31 mouse cellular contexts compared by ENCODE assay signal in genomic region chr12:15760684-15761083, GRCm38 (mm10). TPM values are rescaled to one million over a fixed set of nuclear protein-coding genes. Genes with fewer than 3 reads are reported as not detected.
DNase-seq lines count a peak whose midpoint lies in the region; TF ChIP-seq lines count a peak whose summit lies in the region.
"Had no signal": no experiment of that assay in that cellular context is flagged by ENCODE, and none has a peak within 500 bp of the region (broad histone marks: within the 10 kb centered on the region; RNA-seq: fewer than 3 reads in every experiment).

No protein-coding gene starts in this region.

- H3K4me1 ChIP-seq in cortical plate, adult 2 months (ENCODE audit: control insufficient read depth, insufficient read depth, low read length), result peaks cover 5% of the 10 kb centered on the region; the same call in 1 of the 2 replicates
- H3K4me1 ChIP-seq: embryonic facial prominence, embryonic 10.5 days; embryonic facial prominence, embryonic 13.5 days; forebrain, embryonic 12.5 days; forebrain, embryonic 15.5 days; heart, embryonic 12.5 days had no signal

- H3K27ac ChIP-seq in cortical plate, adult 2 months (ENCODE audit: insufficient read depth, low read length), result peak overlapping the region; percentile 37; the same call in 1 of the 2 replicates
- H3K27ac ChIP-seq: embryonic facial prominence, embryonic 10.5 days; embryonic facial prominence, embryonic 13.5 days; forebrain, embryonic 12.5 days; forebrain, embryonic 15.5 days; gastrocnemius, adult 2 months; heart, embryonic 15.5 days; hindbrain, embryonic 14.5 days; hindbrain, postnatal 0 days had no signal

- H3K4me3 ChIP-seq in cortical plate, adult 2 months (ENCODE audit: insufficient read depth, low read length), result no peak overlapping the region
- H3K4me3 ChIP-seq: embryonic facial prominence, embryonic 10.5 days; embryonic facial prominence, embryonic 13.5 days; erythroblast, embryonic 14.5 days; forebrain, embryonic 12.5 days; forebrain, embryonic 15.5 days; gastrocnemius, adult 2 months; heart, embryonic 12.5 days; heart, embryonic 15.5 days had no signal

- intact Hi-C loops in heart, postnatal 10 days (cut with DNase I), result no loop called here
- intact Hi-C loops in left cerebral cortex, postnatal 14 days (cut with DNase I), result no loop called here

- TF ChIP-seq POLR2A in cortical plate, adult 2 months (IDR thresholded peaks at IDR 0.05; ENCODE audit: extremely low read depth, insufficient read depth, low read length), result no peak

- no peak for TF ChIP-seq CTCF in cortical plate, adult 2 months (IDR thresholded peaks at IDR 0.05; ENCODE audit: extremely low read depth, insufficient read depth, low read length)

- peak; percentile 83 for DNase-seq in heart, adult 11 months
- DNase-seq in heart, postnatal 10 days, result no peak
- DNase-seq in left cerebral cortex, adult 18-20 months (ENCODE audit: low spot score in 2 of 2), result peak; percentile 13 to 34
- DNase-seq in left cerebral cortex, postnatal 14 days (ENCODE audit: low spot score in 2 of 2), result no peak
- peak; percentile 10 for DNase-seq in right cerebral cortex, postnatal 25 days
- DNase-seq in right cerebral cortex, adult 2 months (ENCODE audit: low spot score in 2 of 2), result no peak
- no peak for DNase-seq in adrenal gland, postnatal 10 days
- DNase-seq: adrenal gland, adult 2 months; adrenal gland, postnatal 25 days; B cell, adult 2 months; cerebellum, adult 11 months; cerebellum, adult 2 months; cerebellum, adult 9-11 months; cerebellum, postnatal 25 days; embryo, embryonic 11 days; gastrocnemius, adult 2 months; gastrocnemius, postnatal 14 days; heart, adult 18-20 months; heart, postnatal 14 days; heart, postnatal 4 days had no signal

RNA-seq across cellular contexts. Expression of gene Trib2, which starts 56.0 kb away (rescaled TPM):
- total RNA-seq in heart, postnatal 10 days (2021), result 10 to 100 TPM; 60.4 to 86.6 TPM
- total RNA-seq in left cerebral cortex, adult 18-20 months (2021), result 10 to 100 TPM; 50.1 to 52.9 TPM
- total RNA-seq in left cerebral cortex, postnatal 14 days (2021), result 10 to 100 TPM; 59.4 to 65.2 TPM
- 24.6 and 27.4 TPM in 2 replicates for polyA plus RNA-seq in cortical plate, adult 2 months (2012; rRNA removed)
- total RNA-seq in adrenal gland, postnatal 10 days (2021), result 10 to 100 TPM; 24.8 to 25.1 TPM
- polyA plus RNA-seq: erythroblast, embryonic 14.5 days; G1E had no signal

Comparison
In these comparisons a context has a peak if more than half of its experiments do, and no peak if none do; other contexts are left out.
1. DNase-seq: peak in heart, adult 11 months (single experiment), left cerebral cortex, adult 18-20 months (2 of 2) and right cerebral cortex, postnatal 25 days (single experiment); none in heart, postnatal 10 days (0 of 2), left cerebral cortex, postnatal 14 days (0 of 2), right cerebral cortex, adult 2 months (0 of 2) and adrenal gland, postnatal 10 days (single experiment).